Mouse (Mus musculus) mature B cell (primary cell): ENCODE data around the gene Zfp74.

Experiments
- in situ Hi-C: fragments of 300-500 bp; cut with MboI; formaldehyde crosslinking; loops from 2 replicates; pipeline ENCODE4 v1.14.3; 2019

Zfp74 gene

GRCm38 (mm10) chr7:29943720-29944119 is 10.2 kb downstream of the Zfp74 start:
- in situ Hi-C loops: no loop called here

GRCm38 (mm10) chr7:29942740-29943139 is 11.1 kb downstream of the Zfp74 start:
- in situ Hi-C loops: no loop called here

DNA sequence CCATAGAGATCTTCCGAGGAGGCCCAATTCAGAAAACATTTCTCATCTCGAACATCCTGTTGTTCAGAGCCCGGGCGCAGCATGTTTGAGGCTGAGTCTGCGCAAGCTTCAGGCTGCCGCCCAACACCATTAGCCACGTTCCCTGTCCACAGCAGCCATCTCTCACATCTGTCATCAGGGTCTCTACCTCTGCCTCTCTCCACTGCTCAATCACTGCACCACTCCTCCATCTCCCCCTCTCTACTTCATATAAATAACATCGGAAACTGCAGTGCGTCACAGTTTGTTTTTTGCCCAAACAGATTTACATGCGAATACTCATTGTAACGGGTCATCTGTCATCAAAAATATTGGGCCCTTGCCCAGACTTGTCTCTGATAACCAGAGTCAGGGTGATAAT is 12.9 kb downstream of the Zfp74 start:
- in situ Hi-C loops: no loop called here

DNA sequence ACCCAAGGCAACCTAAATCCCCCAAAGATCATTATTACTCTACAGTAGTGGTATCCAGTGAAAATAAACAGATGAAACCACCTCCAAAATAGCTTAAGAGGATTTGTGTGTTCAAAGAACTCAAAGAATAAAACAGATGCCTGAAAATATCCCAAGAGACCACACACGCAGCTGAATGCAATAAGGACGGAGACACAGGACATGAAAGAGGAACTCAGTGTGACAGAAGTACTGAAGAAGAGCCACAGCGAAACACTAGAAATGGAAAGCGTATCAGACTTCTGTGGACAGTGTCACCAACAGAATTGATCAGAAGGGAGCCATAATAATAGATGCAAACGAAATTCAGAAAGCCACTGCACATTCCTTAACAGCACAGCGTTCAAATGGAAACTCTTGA is 15.0 kb downstream of the Zfp74 start:
- in situ Hi-C loops: no loop called here

GRCm38 (mm10) chr7:29922780-29923179 is 31.1 kb downstream of the Zfp74 start:
- in situ Hi-C loops: no loop called here

DNA sequence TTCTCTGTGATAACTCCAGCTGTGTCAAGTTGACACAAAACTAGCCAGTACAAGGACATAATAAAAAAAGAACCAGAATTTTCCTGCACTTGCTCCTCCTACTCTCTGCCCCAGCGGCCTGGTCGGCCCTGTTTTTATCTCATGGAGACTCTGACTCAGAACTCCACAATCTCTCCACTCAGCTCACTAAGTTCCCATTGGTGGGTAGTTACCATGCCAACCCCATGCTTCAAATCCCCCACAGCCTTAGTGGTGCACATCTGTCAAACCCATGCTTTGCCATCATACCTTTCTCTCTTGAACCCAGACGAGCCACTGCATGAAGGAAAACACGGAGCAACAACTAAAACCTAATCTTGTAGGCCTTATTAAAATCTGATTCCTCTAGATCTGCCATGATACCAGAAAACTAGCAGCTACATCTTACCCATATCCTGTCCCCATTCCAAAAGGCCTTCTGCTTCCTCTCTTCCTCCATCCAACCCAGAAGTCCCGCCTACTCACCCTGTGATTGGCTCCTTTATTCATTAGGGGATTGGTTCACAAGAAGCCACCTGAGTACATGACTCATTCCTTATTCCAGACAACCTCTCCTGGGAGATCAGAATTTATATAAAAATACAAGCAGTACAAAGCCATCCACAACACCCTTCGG is 32.3 kb downstream of the Zfp74 start:
- in situ Hi-C loops: no loop called here

DNA sequence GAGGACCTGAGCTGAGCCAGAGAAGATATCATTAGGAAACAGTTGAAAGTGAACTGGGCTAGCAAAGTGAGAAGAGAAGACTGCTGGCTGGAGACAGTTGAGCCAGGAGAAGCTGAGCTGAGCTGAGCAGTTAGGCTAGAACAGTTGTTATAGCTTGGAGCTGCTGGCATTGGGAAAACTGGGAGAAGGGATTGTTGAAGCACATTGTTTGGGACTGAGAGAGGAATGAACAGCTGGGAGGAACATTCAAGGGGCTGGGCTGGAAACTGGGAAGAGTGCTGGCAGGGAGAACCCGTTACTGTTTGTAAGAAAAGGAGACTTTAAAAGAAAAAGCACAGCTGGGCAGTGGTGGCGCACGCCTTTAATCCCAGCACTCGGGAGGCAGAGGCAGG is 35.8 kb downstream of the Zfp74 start:
- in situ Hi-C loops: no loop called here

GRCm38 (mm10) chr7:29917371-29918061 is 36.4 kb downstream of the Zfp74 start:
- in situ Hi-C loops: no loop called here

DNA sequence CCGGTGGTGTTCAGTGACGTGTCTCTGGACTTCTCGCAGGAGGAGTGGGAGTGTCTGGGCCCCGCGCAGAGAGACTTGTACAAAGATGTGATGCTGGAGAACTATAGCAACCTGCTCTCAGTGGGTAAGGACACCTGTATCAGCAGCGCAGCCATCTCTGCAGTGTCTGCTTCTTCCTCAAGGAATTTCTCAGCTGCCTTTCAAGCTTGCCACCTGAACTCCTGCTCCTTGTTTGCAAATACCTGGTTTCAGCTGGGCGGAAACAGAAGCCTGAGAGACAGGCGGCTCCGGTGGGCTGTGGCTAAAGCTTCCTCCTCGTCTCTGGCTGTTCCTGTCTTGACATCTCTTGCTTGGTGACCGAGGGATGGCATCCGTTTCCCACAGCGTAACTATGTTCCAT is 41.7 kb downstream of the Zfp74 start:
- in situ Hi-C loops: no loop called here

- in situ Hi-C loops: no loop called here
Observed at GRCm38 (mm10) chr7:29910252-29910651, 43.6 kb downstream of the Zfp74 start.

DNA sequence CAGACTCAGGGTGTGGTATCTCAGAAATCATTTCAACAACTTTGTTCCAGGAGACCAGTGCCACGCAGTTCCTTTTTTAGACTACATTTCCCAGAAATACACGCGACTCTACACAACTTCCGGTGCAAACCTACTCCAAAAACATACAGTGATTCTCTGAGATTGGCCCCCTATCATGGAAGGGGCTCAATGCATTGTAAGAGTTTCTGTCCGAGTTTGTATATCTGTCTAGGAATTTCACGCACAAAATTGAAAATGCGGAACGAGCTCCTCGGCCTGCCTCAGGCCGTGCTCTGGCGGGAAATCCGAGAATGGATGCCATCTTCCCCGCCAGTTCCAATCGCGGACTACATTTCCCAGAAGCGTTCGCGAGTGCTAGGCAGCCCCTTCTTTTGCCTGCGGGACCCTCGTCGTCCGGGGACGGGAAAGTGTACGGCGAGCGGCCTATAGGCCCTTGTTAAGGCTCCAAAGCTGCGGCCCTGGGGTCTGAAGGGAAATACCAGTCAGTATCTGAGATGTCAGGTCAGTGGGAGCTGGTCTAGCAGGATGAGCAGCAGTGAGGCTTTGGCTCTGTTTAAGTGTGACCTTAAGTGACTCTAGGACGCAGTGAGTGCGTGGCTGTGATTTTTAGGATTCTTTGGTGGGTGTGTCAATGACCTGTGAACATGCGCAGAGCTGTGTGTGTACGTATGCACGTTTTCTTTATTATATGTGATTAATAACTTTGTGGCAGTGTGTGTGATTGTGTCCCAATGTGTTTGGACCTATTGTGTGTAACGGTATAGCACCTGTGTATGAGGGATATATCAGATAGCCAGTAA is 45.5 kb downstream of the Zfp74 start, which contains the start of gene Zfp383:
TSS of gene Zfp383 (plus strand) at position 94 of the 821 bp plus-strand sequence.
- in situ Hi-C loops: no loop called here

- in situ Hi-C loops: no loop called here
Observed at GRCm38 (mm10) chr7:29907206-29907605, 46.7 kb downstream of the Zfp74 start.

- in situ Hi-C loops: no loop called here
Observed at GRCm38 (mm10) chr7:29906682-29907058, 47.2 kb downstream of the Zfp74 start.

- in situ Hi-C loops: no loop called here
Observed at GRCm38 (mm10) chr7:29905966-29906681, 47.8 kb downstream of the Zfp74 start, which contains the start of gene Zfp27. Gene Zfp27 (minus strand): TSS chr7:29906572.

DNA sequence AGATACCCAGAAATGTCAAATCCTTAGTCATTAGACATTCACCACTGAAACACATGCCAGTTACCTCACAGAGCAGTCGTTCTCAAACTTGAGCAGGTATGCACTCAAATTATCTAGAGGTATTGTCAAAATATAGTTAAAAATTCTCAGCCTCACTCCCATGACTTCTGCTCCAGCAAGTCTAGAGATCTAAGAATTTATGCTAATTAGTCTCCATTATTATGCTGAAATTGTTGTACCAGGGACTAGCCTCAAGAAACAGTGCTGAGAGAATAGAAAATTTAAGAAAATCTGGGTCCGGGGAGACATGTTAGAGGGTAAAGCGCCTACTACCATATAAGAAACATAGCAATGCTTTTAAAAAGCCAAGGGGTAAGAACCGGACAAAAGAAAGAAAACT is 49.8 kb downstream of the Zfp74 start:
- in situ Hi-C loops: no loop called here

DNA sequence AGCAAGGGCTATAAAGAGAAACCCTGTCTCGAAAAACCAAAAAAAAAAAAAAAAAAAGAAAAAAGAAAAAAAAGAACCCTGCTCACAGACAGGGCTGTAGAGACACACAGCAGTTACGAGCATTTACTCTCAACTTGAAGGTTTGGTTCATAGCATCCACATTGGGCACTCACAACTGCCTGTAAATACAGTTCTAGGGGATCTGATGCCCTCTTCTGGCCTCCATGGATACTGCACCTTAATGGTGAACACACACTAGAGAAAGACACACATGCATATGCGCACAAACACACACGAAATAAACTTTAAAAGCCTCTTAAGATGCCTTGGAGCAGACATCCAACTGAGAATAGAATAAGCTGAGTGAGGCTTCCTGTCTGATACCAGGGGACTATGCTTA is 55.5 kb downstream of the Zfp74 start:
- in situ Hi-C loops: no loop called here

DNA sequence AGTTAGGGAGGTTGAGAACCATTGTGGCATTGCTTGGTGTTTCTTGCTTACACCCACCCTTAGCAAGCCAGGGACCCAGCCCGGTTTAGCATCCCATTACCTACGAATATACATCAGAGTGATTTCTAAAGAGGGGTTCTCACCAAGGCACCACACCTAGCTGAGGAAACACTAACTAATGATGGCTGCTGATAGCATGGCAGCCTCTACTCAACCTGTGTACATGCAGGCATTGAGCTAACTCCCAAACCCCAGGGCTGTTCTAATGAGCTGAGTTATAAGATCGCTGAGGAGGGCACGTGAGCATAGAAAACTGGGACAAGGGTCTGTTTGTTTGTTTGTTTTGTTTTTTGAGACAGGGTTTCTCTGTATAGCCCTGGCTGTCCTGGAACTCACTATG is 61.1 kb downstream of the Zfp74 start:
- in situ Hi-C loops: no loop called here

GRCm38 (mm10) chr7:29890501-29890900 is 63.4 kb downstream of the Zfp74 start:
- in situ Hi-C loops: no loop called here

- in situ Hi-C loops: no loop called here
Observed at GRCm38 (mm10) chr7:29880916-29881315, 73.0 kb downstream of the Zfp74 start.
